Mouse (Mus musculus) E14TG2a.4 (cell line): Measurements from ENCODE around the gene Wdr83os.

ENCODE experiments used
- H3K27me3 ChIP-seq: 2 replicates; pipeline ENCODE4 v1.6.1; 2014; ENCODE audit warnings: low read length, control low read depth; ENCODE audit not compliant: insufficient read depth
- H3K36me3 ChIP-seq: 2 replicates; pipeline ENCODE4 v1.6.1; 2014; ENCODE audit warnings: low read length, control low read depth; ENCODE audit not compliant: insufficient read depth
- H3K4me1 ChIP-seq: replicated peaks from 2 replicates; pipeline ENCODE4 v1.6.1; 2014; ENCODE audit warnings: low read depth, low read length, control low read depth
- H3K4me3 ChIP-seq: replicated peaks from 2 replicates; pipeline ENCODE4 v1.5.1; 2014; ENCODE audit warnings: mild to moderate bottlenecking, low read length
- H3K9me3 ChIP-seq: 2 replicates; pipeline ENCODE4 v1.6.1; 2014; ENCODE audit warnings: low read length, control low read depth
- CTCF ChIP-seq: conservative IDR thresholded peaks from 2 replicates; pipeline ENCODE4 v1.5.1; 2014; ENCODE audit warnings: low read length
- NANOG ChIP-seq: IDR thresholded peaks from 2 replicates; pipeline ENCODE4 v1.6.1; 2014; ENCODE audit warnings: borderline replicate concordance, low read length, mixed read lengths
- POU5F1 ChIP-seq: IDR thresholded peaks from 2 replicates; pipeline ENCODE4 v1.6.1; 2014; ENCODE audit warnings: low read length, borderline replicate concordance

Gene Wdr83os

GRCm38 (mm10) chr8:85095051-85095450, 14.5 kb downstream of the Wdr83os start:
- Histone ChIP-seq H3K4me3 (no peak overlapping the region), H3K27me3 (no peaks in the 10 kb centered on the region), H3K36me3 (peaks cover 71% of the 10 kb centered on the region), H3K4me1 (peaks cover 30% of the 10 kb centered on the region), H3K9me3 (no peaks in the 10 kb centered on the region)
- no peak for TF ChIP-seq CTCF
- TF ChIP-seq NANOG = no peak
- no peak for TF ChIP-seq POU5F1

GRCm38 (mm10) chr8:85095566-85095965, 15.0 kb downstream of the Wdr83os start:
- Histone ChIP-seq H3K36me3 (peaks cover 71% of the 10 kb centered on the region), H3K27me3 (no peaks in the 10 kb centered on the region), H3K4me1 (peaks cover 30% of the 10 kb centered on the region), H3K9me3 (no peaks in the 10 kb centered on the region), H3K4me3 (no peak overlapping the region)
- no peak for TF ChIP-seq CTCF
- no peak for TF ChIP-seq NANOG
- no peak for TF ChIP-seq POU5F1

GRCm38 (mm10) chr8:85096196-85096595, 15.7 kb downstream of the Wdr83os start:
- TF ChIP-seq CTCF (no peak), NANOG (no peak)

GRCm38 (mm10) chr8:85096850-85097249, 16.3 kb downstream of the Wdr83os start:
- no peak for TF ChIP-seq CTCF
- TF ChIP-seq NANOG = no peak
- no peak for TF ChIP-seq POU5F1
- no peaks in the 10 kb centered on the region for H3K27me3 ChIP-seq
- peak overlapping the region; percentile 35; the same call in 1 of the 2 replicates for H3K4me3 ChIP-seq
- H3K4me1 ChIP-seq = peaks cover 19% of the 10 kb centered on the region
- H3K9me3 ChIP-seq = 0 out of 2 replicates have a peak, but pooled peaks cover 3% of the 10 kb centered on the region
- peaks cover 64% of the 10 kb centered on the region for H3K36me3 ChIP-seq

More at GRCm38 (mm10) chr8:85096196-85096595, 15.7 kb downstream of the Wdr83os start:
- Histone ChIP-seq H3K36me3 (peaks cover 66% of the 10 kb centered on the region), H3K4me1 (peaks cover 25% of the 10 kb centered on the region), H3K27me3 (no peaks in the 10 kb centered on the region), H3K4me3 (peak overlapping the region; percentile 35; the same call in 1 of the 2 replicates), H3K9me3 (no peaks in the 10 kb centered on the region)

GRCm38 (mm10) chr8:85100076-85100665, 19.6 kb downstream of the Wdr83os start:
- TF ChIP-seq CTCF (no peak), POU5F1 (no peak), NANOG (no peak)
- H3K27me3 ChIP-seq = no peaks in the 10 kb centered on the region

GRCm38 (mm10) chr8:85113241-85113640, 32.7 kb downstream of the Wdr83os start:
- Histone ChIP-seq H3K27me3 (no peaks in the 10 kb centered on the region), H3K9me3 (peaks cover 30% of the 10 kb centered on the region), H3K36me3 (peaks cover 21% of the 10 kb centered on the region), H3K4me3 (no peak overlapping the region), H3K4me1 (peaks cover 5% of the 10 kb centered on the region)
- TF ChIP-seq NANOG (no peak), POU5F1 (no peak), CTCF (no peak)

More at GRCm38 (mm10) chr8:85100076-85100665, 19.6 kb downstream of the Wdr83os start:
- Histone ChIP-seq H3K9me3 (0 out of 2 replicates have a peak, but pooled peaks cover 3% of the 10 kb centered on the region), H3K4me3 (no peak overlapping the region), H3K4me1 (peaks cover 17% of the 10 kb centered on the region), H3K36me3 (peaks cover 33% of the 10 kb centered on the region)

GRCm38 (mm10) chr8:85115501-85115900, 35.0 kb downstream of the Wdr83os start:
- no peak overlapping the region for H3K4me3 ChIP-seq
- peaks cover 8% of the 10 kb centered on the region for H3K36me3 ChIP-seq
- no peaks in the 10 kb centered on the region for H3K27me3 ChIP-seq
- TF ChIP-seq NANOG = no peak
- TF ChIP-seq POU5F1 = no peak
- TF ChIP-seq CTCF = no peak
- peaks cover 10% of the 10 kb centered on the region for H3K9me3 ChIP-seq
- peaks cover 15% of the 10 kb centered on the region for H3K4me1 ChIP-seq

- no peak for TF ChIP-seq CTCF
- no peak for TF ChIP-seq POU5F1
- TF ChIP-seq NANOG = no peak
- no peaks in the 10 kb centered on the region for H3K9me3 ChIP-seq
- peaks cover 15% of the 10 kb centered on the region for H3K4me1 ChIP-seq
- H3K27me3 ChIP-seq = no peaks in the 10 kb centered on the region
- no peak overlapping the region for H3K4me3 ChIP-seq
- H3K36me3 ChIP-seq = no peaks in the 10 kb centered on the region
Measured at GRCm38 (mm10) chr8:85116984-85117383, 36.4 kb downstream of the Wdr83os start.
